Mouse (Mus musculus) neural tube, embryonic 10.5 days (tissue): Measurements from ENCODE around the gene Zfp462.

Source experiments
- DNase-seq: peaks from one replicate; pipeline ENCODE4 v3.0.0-alpha.2; 2017; ENCODE audit warnings: low spot score; ENCODE audit errors: extremely low spot score

Zfp462 gene

DNA sequence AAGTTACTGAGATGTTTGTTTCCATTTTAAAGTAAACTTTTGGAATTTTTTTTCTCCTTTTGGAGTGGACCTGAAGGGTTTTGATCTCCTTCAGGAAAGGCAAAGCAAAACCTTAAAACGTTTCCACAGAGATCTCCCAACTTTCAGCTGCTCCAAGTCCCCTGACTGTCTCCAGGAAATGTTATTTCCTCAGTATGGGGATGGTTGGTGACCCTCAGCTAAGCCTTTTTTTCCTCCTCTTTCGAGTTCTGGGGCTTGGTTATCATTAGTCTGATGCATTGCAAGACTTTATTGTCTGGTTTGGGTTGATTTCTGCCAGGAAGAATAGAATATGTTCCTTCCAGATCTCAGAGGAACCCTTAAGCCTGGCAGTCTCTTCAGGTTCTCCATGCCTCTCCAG is 5.3 kb downstream of the Zfp462 start:
- no peak for DNase-seq

DNA sequence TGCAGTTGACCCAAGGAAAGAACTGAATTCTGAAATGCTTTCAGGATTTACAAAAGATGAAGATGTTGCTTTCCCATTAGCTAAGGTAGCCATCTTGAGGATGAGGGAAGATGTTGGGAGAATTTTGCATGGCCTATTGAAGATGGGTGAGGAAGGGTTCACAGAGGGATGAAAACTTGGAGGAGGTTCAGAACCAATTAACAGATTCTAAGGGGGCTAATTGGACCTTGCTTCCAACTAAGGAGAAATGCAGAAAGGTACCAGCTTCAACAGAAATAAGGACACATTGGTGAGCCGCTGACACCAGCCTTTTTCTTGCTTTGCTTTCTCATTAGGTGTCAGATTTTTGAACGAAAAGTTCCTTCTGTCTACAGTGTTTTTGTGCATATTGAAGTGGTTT is 6.0 kb downstream of the Zfp462 start:
- no peak for DNase-seq

DNA sequence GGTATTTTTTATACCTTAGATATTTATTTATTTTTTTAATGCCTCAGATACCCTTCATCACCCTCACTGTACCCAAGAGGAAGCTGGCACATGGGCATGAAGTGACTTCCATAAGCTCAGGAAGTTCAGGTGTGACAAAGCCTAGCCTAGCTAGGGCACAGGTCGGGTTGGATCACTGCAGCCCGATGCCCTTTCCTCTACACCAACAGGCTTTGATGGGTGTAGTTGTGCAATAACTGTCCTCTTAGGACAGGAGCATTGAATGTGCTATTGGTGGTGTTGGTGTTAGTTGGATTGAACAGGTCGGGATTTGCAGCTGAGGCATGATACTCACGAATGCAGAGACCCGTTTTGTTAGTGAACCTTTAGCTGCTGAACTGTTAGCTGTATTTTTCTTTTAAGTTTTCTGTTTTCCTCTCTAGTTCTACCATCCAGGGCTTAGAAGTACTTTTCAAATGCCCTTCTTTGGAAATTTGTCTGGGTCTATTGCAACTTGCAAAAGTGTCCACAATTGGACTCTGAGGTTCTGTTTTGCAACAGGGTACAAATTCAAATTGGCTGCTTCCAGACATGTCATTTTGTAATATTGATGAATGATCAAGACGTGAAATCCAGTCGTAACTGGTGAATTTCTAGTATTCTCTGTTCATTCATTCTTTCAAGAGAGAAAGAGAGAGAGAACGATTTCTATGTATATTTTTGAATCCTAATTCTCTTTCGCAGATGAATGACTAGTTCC is 9.0 kb downstream of the Zfp462 start:
- no peak for DNase-seq

DNA sequence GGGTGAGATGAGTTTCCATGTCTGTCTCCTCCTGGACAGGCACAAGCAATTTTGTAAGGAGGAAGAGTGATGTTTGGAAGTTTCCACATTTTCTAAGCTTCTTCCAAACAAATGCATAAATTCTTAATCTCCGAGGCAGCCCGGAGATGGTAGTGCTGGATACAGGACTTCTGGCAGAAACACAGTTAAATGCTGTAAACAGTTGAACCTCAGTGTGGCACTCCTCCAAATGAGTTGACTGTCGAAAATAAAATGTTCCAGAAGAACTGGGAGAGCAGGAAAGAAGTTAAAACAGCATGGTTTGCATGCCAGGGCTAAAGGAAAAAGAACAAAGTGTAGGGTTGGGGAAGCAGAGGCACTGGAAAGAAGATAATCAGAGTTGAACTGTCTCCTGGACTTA is 9.6 kb downstream of the Zfp462 start:
- DNase-seq, result no peak

DNA sequence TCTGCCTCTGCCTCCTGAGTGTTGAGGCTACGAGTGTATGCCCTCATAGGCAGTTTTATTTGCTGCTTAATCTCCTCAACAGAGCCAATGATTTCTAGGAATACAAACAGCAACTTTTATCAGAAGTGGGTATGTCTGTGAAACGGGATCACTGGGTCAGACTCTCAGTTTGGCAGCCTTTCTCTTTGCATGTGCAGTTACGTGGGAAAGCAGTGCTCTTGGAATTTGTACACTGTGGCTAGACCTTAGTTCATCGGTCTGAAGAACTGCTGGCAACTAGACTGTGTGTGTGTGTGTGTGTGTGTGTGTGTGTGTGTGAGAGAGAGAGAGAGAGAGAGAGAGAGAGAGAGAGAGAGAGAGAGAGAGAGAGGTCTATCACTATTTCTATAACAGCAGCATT is 15.9 kb downstream of the Zfp462 start:
- DNase-seq, result no peak

DNA sequence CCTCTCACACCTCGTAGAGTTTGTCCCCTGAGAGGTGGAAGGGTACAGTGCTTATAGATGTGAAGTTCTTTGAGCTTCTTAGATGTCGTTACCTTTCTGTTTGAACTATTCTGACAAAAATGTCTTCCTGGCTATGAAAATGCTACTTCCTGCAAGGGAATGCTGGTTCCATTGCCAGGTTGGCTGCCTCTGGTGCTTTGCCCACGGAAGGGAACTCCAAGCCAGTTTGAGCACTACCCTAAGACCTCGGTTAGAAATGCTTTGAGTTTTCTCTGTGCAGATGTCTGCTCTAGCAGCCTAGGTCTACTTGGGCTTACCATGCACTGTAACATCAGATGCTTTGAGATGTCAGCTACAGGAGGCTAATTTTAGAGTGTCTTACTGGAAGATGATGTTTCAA is 17.3 kb downstream of the Zfp462 start:
- no peak for DNase-seq

DNA sequence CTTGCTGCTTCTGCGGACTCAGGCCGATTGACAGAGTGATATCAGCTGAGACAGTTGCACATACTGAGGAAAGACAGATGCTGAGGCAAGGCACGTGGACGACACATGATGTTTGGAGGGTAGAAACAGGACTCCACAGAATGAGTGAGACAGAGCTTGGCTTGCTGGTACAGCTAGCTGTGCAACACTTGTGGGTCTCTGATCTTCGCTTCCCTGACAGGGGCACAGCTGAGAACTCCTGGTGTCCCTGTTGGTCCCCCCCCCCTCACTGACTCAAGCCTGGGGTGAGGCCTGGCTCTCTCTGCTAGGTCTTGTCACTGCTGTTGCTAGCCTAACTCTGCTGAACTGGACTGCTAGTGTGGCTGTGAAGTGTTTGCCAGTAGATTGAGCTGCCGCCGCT is 18.7 kb downstream of the Zfp462 start:
- no peak for DNase-seq

DNA sequence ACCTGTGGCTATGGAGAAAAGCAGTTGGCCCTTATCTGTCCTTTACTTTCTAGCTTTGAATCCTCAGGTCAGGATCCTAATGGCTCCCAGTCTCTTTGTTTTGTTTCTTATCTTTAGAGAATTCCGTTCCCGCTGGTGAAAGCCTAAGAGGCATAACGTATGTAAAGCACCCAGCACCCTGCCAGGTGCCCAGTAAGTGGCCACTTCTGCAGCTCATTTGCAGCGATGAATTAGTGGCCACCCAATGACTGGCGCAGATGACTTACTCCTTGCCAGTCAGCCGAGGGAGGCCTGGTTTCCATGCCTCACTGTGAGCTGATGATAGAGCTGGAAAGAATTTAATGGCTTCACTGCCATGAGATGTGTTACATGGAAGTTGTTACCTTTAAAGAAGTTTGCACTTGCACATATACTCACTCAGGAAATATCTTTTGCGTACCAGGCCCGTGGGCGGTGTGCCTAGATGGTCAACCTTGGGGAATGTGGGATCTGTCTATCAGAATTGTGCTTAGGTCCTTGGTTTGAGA is 20.4 kb downstream of the Zfp462 start:
- DNase-seq, result no peak

DNA sequence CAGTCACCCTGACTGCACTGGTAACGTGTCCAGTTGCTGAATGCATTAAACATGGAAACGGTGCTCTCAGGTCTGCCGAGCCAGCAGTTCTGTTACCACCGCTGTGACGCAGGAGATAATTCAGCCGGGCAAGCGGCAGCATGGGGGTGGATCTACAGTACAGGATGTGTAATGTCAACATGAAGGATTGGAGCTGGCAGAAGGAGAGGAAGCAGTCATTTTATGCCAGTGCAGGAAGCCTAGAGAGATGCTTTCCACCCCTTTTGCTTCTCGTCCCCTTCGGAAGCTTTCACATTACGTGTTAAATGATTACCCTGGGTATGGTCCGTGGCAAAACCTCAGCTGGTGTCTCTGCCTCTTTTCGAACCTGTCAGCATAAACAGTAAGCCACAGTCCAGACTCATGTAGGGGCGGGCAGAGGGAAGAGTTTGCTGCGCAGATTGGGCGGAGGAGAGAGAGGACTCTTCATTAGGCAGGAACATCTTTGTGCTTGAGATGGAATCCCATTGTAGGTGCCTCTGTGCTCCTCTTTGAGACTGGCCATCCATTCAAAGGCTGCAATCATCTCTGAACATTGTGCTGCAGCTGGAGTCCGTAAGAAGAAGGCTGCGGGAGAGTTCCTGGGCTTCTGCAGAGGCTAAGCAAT is 21.4 kb downstream of the Zfp462 start:
- DNase-seq, result peak; percentile 38

DNA sequence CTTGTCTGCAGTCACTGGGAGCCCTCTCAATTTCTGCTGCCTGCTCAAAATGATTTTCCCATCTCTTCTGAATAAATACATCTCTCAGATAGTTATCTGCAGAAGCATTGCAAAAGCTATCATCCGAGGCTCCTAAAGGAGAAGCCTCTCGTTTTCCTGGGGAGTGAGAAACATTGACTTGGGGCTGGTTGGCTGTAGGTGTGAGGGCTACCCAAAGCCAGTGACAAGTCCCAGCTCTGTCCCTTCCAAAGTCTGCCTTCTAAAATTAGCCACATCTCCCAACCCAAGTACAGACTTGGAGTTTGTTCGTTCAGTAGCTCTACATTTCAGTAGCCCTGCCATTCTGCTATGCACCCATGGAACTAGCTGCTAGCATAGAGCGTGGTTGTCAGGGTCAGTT is 22.3 kb downstream of the Zfp462 start:
- DNase-seq, result no peak

DNA sequence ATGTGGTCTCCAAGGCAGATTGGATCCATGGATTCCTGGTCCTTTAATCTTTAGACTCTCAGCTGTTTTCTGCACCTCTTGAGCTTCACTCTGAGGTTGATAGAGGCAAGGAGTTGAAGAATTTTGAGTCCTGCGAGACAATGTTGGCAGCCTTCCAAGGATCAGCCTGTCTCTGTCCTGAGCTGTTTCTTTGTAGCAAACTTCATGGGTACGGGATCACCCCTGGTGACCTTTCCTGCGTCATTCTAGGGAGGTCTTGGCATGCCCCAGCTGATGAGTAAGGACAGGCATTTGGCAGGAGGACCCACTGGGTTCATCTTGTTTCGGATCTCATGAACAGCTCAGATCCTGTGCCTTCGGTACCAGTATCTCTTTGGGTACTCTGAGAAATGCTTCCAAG is 22.9 kb downstream of the Zfp462 start:
- no peak for DNase-seq

DNA sequence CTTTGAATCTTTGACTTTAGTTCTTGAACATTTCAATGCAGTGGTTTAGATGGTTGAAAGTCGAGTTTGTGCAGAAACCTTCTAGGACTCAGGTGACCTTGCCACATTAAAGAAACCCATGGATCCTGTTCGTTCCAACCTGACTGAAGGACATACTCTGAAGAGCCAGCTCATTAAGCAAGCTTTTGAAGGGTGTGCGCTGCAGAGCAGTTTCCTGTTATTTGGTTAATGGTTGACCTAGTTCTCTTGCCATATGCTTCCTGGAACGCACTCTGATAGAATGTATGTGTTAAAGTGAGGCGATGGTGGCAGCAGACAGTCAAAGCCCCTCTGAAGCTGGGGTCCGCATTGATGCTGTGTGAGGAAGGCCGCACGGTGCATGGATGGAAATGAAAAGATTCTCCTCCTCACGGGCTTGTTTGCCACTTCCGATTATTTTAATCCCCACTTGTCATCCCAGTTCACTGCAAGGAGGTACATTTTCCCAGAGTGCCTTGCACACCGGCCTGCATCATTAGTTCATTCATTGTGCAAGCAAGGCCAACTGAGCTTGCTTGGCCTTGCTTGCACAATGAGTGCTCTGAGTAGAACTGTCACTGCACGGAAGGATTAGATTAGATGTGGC is 24.9 kb downstream of the Zfp462 start:
- DNase-seq, result no peak

DNA sequence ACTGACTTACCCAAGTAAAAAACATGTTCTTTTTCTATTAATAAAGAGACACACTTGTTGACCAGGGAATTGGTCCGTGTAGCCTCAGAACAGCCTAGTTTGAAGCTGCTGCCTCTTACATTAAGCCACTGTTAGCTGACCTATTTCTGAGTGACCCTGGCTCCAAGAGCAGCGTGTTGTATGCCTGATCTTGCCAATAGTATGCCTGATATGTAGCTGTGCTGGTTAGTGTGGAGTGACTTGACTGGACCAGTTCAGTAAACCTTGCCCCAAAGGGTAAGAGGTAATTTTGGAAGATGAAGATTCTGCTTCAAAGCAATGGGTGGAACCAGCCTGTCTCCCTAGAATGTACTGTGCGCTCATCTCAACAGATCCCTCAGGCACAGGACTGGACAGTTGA is 26.5 kb downstream of the Zfp462 start:
- no peak for DNase-seq

DNA sequence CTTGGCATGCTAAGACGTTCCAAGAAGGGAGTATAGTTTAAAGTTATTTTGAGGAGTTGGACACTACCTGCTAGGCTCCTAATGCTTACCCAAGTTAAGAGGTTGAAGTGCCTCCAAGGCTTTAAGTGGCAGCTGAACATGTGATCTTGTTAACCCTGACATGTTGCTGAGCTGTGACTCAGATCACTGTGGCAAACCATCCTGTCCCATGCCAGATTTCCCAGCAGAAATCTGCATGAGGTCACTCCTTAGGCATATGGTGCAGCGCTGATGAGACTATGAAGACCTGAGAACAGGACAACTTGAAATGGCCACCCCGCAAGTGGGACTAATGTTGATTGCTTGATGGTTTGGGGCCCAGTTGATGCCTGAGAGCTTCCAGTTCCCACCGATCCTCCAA is 27.2 kb downstream of the Zfp462 start:
- DNase-seq, result no peak

DNA sequence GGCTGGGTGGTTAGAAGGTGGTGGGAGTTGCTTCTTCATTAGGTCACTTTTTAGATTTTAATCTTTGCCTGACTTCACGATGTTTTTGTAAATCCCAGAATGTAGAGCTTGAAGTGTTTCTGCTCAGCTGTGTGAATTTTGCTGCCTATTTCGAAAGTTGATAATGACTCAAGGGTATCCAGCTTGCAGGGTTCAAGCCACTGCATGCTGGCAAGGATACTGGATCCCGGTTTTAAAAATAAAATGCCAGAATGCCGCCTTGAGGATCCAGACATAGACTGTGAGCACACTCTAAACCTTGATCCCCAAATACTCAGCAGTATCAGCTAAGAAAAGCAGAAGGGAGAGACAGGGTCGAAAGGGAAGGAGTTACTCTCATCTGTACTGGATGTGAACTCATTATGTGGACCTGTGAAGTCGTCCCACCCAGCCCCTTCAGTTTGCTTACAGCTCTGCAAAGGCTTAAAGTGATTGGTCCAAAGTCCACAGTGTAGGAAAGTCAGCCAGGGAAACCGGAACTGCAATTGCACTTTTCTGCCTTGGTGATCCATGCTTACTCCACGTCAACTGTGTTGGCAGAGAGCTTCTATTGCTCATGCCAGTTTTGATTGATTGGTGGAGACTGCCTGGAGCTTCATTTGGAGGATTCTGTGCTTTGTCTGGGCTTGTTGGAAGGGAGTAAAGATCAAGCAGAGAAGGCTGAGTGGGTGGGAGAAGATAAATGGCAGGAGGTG is 28.1 kb downstream of the Zfp462 start:
- no peak for DNase-seq

DNA sequence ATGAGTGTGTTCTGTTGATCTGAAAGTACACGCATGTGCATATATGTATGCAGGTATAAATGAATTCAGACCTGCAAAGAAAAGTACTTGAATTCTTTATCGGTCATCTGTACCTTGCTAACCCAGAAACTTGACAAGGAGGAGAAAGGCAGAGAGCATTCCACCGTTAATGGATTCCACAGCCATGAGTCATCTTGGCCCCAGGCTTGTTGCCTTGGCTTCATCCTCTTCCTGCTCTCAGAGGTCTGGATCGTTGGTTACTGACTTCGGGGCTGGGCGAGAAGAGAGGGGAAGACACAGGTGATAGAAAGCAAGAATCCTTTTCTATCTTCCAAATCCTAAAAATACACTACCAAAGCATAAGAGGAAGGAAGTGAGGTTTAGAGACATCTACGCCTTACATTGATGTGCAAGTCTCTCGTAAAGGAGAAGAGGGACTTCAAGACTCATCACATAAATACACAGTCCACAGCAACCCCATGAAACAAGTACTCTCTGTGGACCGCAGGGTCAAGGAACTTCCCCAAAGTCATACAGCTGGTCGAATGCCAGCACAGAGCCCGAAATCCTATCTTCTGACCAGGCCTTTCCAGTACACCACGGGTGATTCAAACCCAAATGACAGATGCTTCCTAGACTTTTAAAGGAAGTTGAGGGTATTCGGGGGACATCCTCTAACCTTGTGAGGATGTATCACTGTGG is 35.1 kb downstream of the Zfp462 start:
- no peak for DNase-seq

DNA sequence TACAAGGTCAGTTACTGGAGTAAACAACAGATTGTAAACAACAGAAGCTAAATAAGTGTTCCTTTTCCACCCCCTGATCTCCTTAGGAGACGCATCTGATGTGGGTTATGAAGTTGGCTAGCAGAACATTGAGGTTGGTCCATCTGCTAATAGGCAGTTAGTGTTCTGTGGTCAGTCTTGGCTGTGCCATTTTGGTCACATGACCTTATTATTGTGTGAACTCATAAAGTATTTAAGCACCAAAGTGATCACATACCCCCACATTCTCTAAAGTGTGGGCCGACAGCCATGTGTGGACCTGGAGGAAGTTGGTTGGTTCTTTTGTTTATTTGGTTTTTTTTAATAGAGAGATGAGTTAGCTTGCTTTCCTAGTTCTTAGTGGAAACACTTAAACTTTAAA is 39.7 kb downstream of the Zfp462 start:
- no peak for DNase-seq

DNA sequence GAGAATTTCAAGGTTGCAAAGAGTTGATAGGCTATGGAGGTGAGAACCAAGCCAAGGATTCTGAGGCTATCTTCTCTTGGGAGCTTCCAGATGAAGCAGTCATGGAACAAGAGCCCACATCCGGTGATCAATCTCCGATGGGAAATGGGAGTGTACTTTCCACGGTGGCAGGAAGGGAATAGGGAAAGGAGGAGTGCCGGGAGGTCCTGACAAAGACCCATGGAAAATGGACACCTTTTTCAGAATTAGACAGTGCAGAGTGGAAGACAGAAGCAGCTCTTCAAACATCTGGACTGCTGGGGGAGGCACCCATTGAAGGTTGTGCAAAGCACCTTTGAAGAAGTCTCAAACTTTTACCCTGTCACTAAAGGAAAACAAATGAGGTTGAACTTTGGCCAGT is 41.8 kb downstream of the Zfp462 start:
- no peak for DNase-seq

DNA sequence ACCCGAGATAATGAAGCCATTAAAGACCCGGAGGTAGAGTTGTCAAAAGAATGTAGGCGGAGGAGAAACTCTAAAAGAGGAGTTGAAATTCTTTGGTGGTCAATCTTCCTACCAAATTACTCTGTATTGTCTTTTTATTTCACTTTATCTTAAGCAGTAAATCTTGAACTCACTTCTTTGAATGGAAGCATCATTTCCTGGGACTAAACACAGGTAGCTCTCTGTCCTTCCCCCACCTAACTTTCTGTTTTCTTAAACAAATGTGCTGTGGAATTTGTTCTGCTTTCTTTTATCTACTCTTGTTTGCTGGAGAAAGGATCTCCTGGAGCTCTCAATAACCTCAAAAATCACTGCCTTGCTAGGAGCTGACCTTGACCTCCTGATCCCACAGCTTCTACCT is 42.4 kb downstream of the Zfp462 start:
- no peak for DNase-seq

DNA sequence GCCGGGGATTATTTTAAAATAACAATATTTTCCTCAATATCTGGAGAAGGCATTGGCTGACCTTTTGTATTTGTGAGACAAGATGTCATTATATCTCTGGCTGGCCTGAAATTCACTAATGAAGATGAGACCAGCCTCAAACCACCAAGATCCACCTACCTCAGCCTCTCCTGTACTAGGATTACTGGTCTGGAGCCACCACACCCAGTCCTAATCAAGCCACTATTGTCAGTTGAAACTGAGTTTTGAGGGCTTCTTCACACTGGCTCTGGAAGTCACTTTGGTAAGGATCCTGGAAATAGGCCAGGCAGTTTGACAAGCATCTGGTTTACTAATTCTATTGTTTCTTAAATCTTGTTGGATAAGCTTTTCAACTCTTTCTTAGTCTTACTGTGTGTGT is 43.1 kb downstream of the Zfp462 start:
- DNase-seq, result no peak

DNA sequence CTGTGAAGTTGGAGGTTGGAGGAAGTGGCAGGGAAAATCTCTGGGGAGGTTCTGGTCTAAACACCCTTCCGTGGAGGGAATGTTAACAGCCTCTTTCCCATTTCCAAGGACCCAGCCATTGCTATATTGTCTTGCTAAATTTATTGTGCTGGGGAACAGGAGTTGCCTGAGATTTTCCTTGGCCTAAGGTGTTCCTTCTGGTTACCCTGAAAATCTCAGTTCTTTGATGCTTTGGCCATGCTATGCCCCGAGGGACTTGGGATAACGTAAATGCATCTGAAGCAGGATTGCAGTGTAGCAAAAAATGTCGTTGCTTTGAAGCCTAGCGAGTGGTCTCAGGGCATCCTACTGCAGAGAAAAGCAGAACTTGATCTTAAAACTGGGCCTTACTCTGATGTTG is 47.1 kb downstream of the Zfp462 start:
- DNase-seq, result no peak
